Comparison of ENCODE assay signal across 16 mouse cellular contexts in genomic region chr13:52296541-52297276, GRCm38 (mm10).
DNase-seq lines count a peak whose midpoint lies in the region; ATAC-seq and TF ChIP-seq lines count a peak whose summit lies in the region.
"Had no signal": no experiment of that assay in that cellular context is flagged by ENCODE, and none has a peak within 500 bp of the region (broad histone marks: within the 10 kb centered on the region; RNA-seq: fewer than 3 reads in every experiment).

No protein-coding gene starts in this region.

- no peak for DNase-seq in layer of hippocampus, adult 2 months (ENCODE audit: low spot score in 2 of 2)
- DNase-seq in layer of hippocampus, adult 9-11 months = no peak
- DNase-seq in thymus, postnatal 36 days = peak; percentile 6 to 14
- no peak for DNase-seq in thymus, postnatal 0 days (ENCODE audit: low spot score)
- no peak for DNase-seq in adrenal gland, postnatal 25 days
- DNase-seq in adrenal gland, adult 2 months = no peak
- DNase-seq: gastrocnemius, postnatal 14 days; lung, adult 2 months had no signal

- ATAC-seq in common myeloid progenitor, adult 5-6 weeks (replicated peaks; ENCODE audit: low read depth, poor library complexity, severe bottlenecking) = peak; percentile 42; the same call in 1 of the 2 replicates
- ATAC-seq in monocyte, adult 5-6 weeks (replicated peaks; ENCODE audit: insufficient number of reproducible peaks, low FRiP score, low TSS enrichment, poor library complexity, severe bottlenecking) = no peak
- ATAC-seq: intestine, embryonic 15.5 days had no signal

- no peak overlapping the region for H3K4me3 ChIP-seq in layer of hippocampus, adult 2 months
- H3K4me3 ChIP-seq: embryonic facial prominence, embryonic 12.5 days; heart, embryonic 13.5 days; intestine, embryonic 15.5 days; limb, embryonic 15.5 days; myocyte; stomach, embryonic 15.5 days had no signal

- H3K27ac ChIP-seq in layer of hippocampus, adult 2 months = no peak overlapping the region
- H3K27ac ChIP-seq: embryonic facial prominence, embryonic 12.5 days; heart, embryonic 13.5 days; intestine, embryonic 15.5 days; limb, embryonic 15.5 days; stomach, embryonic 15.5 days had no signal

- peak; percentile 48 for TF ChIP-seq CTCF in layer of hippocampus, adult 2 months (conservative IDR thresholded peaks at IDR 0.05)

Comparison
In these comparisons a context has a peak if more than half of its experiments do, and no peak if none do; other contexts are left out.
1. DNase-seq: peak in thymus, postnatal 36 days (2 of 2); none in layer of hippocampus, adult 2 months (0 of 2), layer of hippocampus, adult 9-11 months (single experiment), thymus, postnatal 0 days (single experiment), adrenal gland, postnatal 25 days (single experiment) and adrenal gland, adult 2 months (single experiment).